Mouse (Mus musculus) urinary bladder, postnatal 36 days (tissue): ENCODE data around the gene Eif3g.
A peak's percentile ranks its signal among the peaks of the same experiment; 100 is the strongest.

ENCODE experiments used
- DNase-seq, 2 experiments: peaks; one replicate each; pipeline ENCODE4 v3.0.0; 2022; ENCODE audit warnings: low spot score in 2 of 2, mixed read lengths in 1 of 2

Gene Eif3g

GRCm38 (mm10) chr9:20888386-20888765, 10.0 kb downstream of the Eif3g start:
- DNase-seq: no peak

- DNase-seq: peak; percentile 92 to 95
Observed at GRCm38 (mm10) chr9:20887704-20888385, 10.6 kb downstream of the Eif3g start, which contains the start of gene Ppan. Gene Ppan, plus strand, starts transcription at chr9:20888175.

- no peak for DNase-seq
Observed at GRCm38 (mm10) chr9:20887191-20887590, 11.2 kb downstream of the Eif3g start.

- DNase-seq: no peak
Observed at GRCm38 (mm10) chr9:20886563-20886962, 11.9 kb downstream of the Eif3g start.

- no peak for DNase-seq
Observed at GRCm38 (mm10) chr9:20879097-20879792, 19.2 kb downstream of the Eif3g start, which contains the start of gene Angptl6. Gene Angptl6, minus strand, starts transcription at chr9:20879727.

GRCm38 (mm10) chr9:20878710-20879065, 19.7 kb downstream of the Eif3g start:
- DNase-seq: no peak

- peak; percentile 99 to 100 for DNase-seq
Observed at GRCm38 (mm10) chr9:20878041-20878709, 20.2 kb downstream of the Eif3g start.

GRCm38 (mm10) chr9:20877118-20878040, 21.0 kb downstream of the Eif3g start:
- DNase-seq: no peak

- no peak for DNase-seq
Observed at GRCm38 (mm10) chr9:20876318-20877117, 21.9 kb downstream of the Eif3g start.

GRCm38 (mm10) chr9:20875021-20875790, 23.2 kb downstream of the Eif3g start:
- no peak for DNase-seq

- DNase-seq: no peak
Observed at GRCm38 (mm10) chr9:20873521-20873920, 24.9 kb downstream of the Eif3g start.

- no peak for DNase-seq
Observed at GRCm38 (mm10) chr9:20872991-20873390, 25.4 kb downstream of the Eif3g start.

GRCm38 (mm10) chr9:20870211-20871173, 27.9 kb downstream of the Eif3g start:
- DNase-seq: no peak

- DNase-seq: no peak
Observed at GRCm38 (mm10) chr9:20869246-20869645, 29.2 kb downstream of the Eif3g start.

GRCm38 (mm10) chr9:20868448-20869001, 29.9 kb downstream of the Eif3g start, which contains the start of gene A230050P20Rik:
Gene A230050P20Rik, plus strand, starts transcription at chr9:20868642.
- peak in 1 of 2 experiments; percentile 35 for DNase-seq

- no peak for DNase-seq
Observed at GRCm38 (mm10) chr9:20866879-20867278, 31.5 kb downstream of the Eif3g start.

- no peak for DNase-seq
Observed at GRCm38 (mm10) chr9:20862225-20862624, 36.2 kb downstream of the Eif3g start.

GRCm38 (mm10) chr9:20861821-20862220, 36.6 kb downstream of the Eif3g start:
- DNase-seq: no peak
